Mouse (Mus musculus) megakaryocyte, embryonic 14.5 days (primary cell): ENCODE measurements at regions not wholly inside any gene's neighbourhood (a gene's known extent, or its start where the extent isn't known, plus 50 kb on each side); places are given as distances from the start of the nearest gene placed in this dataset.

Experiments used
- FLI1 ChIP-seq: IDR thresholded peaks from 2 replicates; pipeline ENCODE4 v1.6.1; 2012; ENCODE audit warnings: low read length, inconsistent platforms, mixed read lengths
- GATA1 ChIP-seq: IDR thresholded peaks from 3 replicates; pipeline ENCODE4 v1.6.1; 2012; ENCODE audit warnings: mixed read lengths, low read length, inconsistent platforms, borderline replicate concordance

- no peak for TF ChIP-seq GATA1
- TF ChIP-seq FLI1: no peak
Observed at GRCm38 (mm10) chr11:79825881-79826280, 136.3 kb downstream of the Utp6 start.
